ENCODE assay signal across 13 mouse cellular contexts in genomic region chr1:188708176-188708575, GRCm38 (mm10).
DNase-seq lines count a peak whose midpoint lies in the region; ATAC-seq and TF ChIP-seq lines count a peak whose summit lies in the region.
"Had no signal": no experiment of that assay in that cellular context is flagged by ENCODE, and none has a peak within 500 bp of the region (broad histone marks: within the 10 kb centered on the region; RNA-seq: fewer than 3 reads in every experiment).

No protein-coding gene starts in this region.

- no peaks in the 10 kb centered on the region for H3K36me3 ChIP-seq in kidney, postnatal 0 days (ENCODE audit: insufficient read depth, low read length)
- H3K36me3 ChIP-seq in kidney, embryonic 16.5 days (ENCODE audit: insufficient read depth, low read length): no peaks in the 10 kb centered on the region
- H3K36me3 ChIP-seq in lung, postnatal 0 days (ENCODE audit: insufficient read depth, low read length): no peaks in the 10 kb centered on the region
- H3K36me3 ChIP-seq: embryonic facial prominence, embryonic 12.5 days; forebrain, embryonic 15.5 days had no signal

- TF ChIP-seq EP300 in lung, postnatal 0 days (IDR thresholded peaks at IDR 0.05): no peak

- peak; percentile 22; the same call in 1 of the 2 replicates for TF ChIP-seq CTCF in kidney, postnatal 0 days (IDR thresholded peaks at IDR 0.05; ENCODE audit: low read depth)
- peak; percentile 54 for TF ChIP-seq CTCF in lung, postnatal 0 days (IDR thresholded peaks at IDR 0.05)

- no peaks in the 10 kb centered on the region for H3K27me3 ChIP-seq in kidney, postnatal 0 days (ENCODE audit: insufficient read depth, low read length)
- H3K27me3 ChIP-seq in kidney, embryonic 16.5 days (ENCODE audit: insufficient read depth, low read length): no peaks in the 10 kb centered on the region
- no peaks in the 10 kb centered on the region for H3K27me3 ChIP-seq in lung, postnatal 0 days (replicated peaks; ENCODE audit: insufficient read depth, low read length)
- H3K27me3 ChIP-seq: embryonic facial prominence, embryonic 12.5 days; forebrain, embryonic 15.5 days had no signal

- WGBS in kidney, postnatal 0 days: 88% methylated on average over 4 of the region's 4 CpGs
- WGBS in kidney, embryonic 16.5 days: 89% methylated on average over 4 of the region's 4 CpGs
- WGBS in lung, postnatal 0 days: 81% methylated on average over 4 of the region's 4 CpGs

- H3K4me2 ChIP-seq in kidney, postnatal 0 days (ENCODE audit: low read length): no peak overlapping the region
- no peak overlapping the region for H3K4me2 ChIP-seq in kidney, embryonic 16.5 days (replicated peaks; ENCODE audit: low read depth, low read length)
- no peak overlapping the region for H3K4me2 ChIP-seq in lung, postnatal 0 days (replicated peaks; ENCODE audit: low read depth, low read length)
- H3K4me2 ChIP-seq: embryonic facial prominence, embryonic 12.5 days; forebrain, embryonic 15.5 days had no signal

- no peaks in the 10 kb centered on the region for H3K9me3 ChIP-seq in kidney, postnatal 0 days (replicated peaks; ENCODE audit: low read length)
- no peaks in the 10 kb centered on the region for H3K9me3 ChIP-seq in kidney, embryonic 16.5 days (ENCODE audit: low read length)
- H3K9me3 ChIP-seq in lung, postnatal 0 days (ENCODE audit: low read length): no peaks in the 10 kb centered on the region
- H3K9me3 ChIP-seq: embryonic facial prominence, embryonic 12.5 days; forebrain, embryonic 15.5 days had no signal

- no peak for ATAC-seq in kidney, postnatal 0 days (replicated peaks; ENCODE audit: low FRiP score, low read depth)
- no peak for ATAC-seq in kidney, embryonic 16.5 days (ENCODE audit: low FRiP score, low TSS enrichment)
- ATAC-seq in lung, postnatal 0 days: no peak
- ATAC-seq in megakaryocyte progenitor cell, adult 5-6 weeks (replicated peaks; ENCODE audit: poor library complexity): peak; percentile 57; the same call in 1 of the 2 replicates
- ATAC-seq: forebrain, embryonic 15.5 days; inflammation-experienced regulatory T-cells, adult 6 months had no signal

- no peak overlapping the region for H3K9ac ChIP-seq in kidney, postnatal 0 days (ENCODE audit: low read depth, low read length)
- H3K9ac ChIP-seq in kidney, embryonic 16.5 days (replicated peaks; ENCODE audit: low read length): no peak overlapping the region
- no peak overlapping the region for H3K9ac ChIP-seq in lung, postnatal 0 days (replicated peaks; ENCODE audit: low read depth)
- H3K9ac ChIP-seq: embryonic facial prominence, embryonic 12.5 days; forebrain, embryonic 15.5 days had no signal

- H3K27ac ChIP-seq in kidney, postnatal 0 days: no peak overlapping the region
- no peak overlapping the region for H3K27ac ChIP-seq in kidney, embryonic 16.5 days (ENCODE audit: low read length)
- no peak overlapping the region for H3K27ac ChIP-seq in lung, postnatal 0 days (ENCODE audit: low read length)
- H3K27ac ChIP-seq: embryonic facial prominence, embryonic 12.5 days; forebrain, embryonic 15.5 days had no signal

- peak; percentile 8 for DNase-seq in adrenal gland, postnatal 10 days
- DNase-seq in adrenal gland, postnatal 4 days (ENCODE audit: low spot score in 2 of 2): no peak
- no peak for DNase-seq in kidney, postnatal 0 days (ENCODE audit: low spot score)
- no peak for DNase-seq in lung, postnatal 0 days (ENCODE audit: low spot score)
- no peak for DNase-seq in lung, postnatal 4 days
- no peak for DNase-seq in urinary bladder, postnatal 10 days (ENCODE audit: low spot score)
- DNase-seq: gastrocnemius, postnatal 36 days; heart, postnatal 10 days had no signal

- H3K4me3 ChIP-seq in kidney, postnatal 0 days (replicated peaks; ENCODE audit: low read depth, low read length): no peak overlapping the region
- H3K4me3 ChIP-seq in kidney, embryonic 16.5 days (ENCODE audit: low read length): no peak overlapping the region
- H3K4me3 ChIP-seq in lung, postnatal 0 days (ENCODE audit: low read depth, low read length): no peak overlapping the region
- H3K4me3 ChIP-seq: embryonic facial prominence, embryonic 12.5 days; forebrain, embryonic 15.5 days had no signal

- H3K4me1 ChIP-seq in kidney, postnatal 0 days (replicated peaks; ENCODE audit: insufficient read depth, low read length): no peaks in the 10 kb centered on the region
- H3K4me1 ChIP-seq in kidney, embryonic 16.5 days (ENCODE audit: insufficient read depth, low read length): no peaks in the 10 kb centered on the region
- no peaks in the 10 kb centered on the region for H3K4me1 ChIP-seq in lung, postnatal 0 days (ENCODE audit: insufficient read depth, low read depth, low read length)
- H3K4me1 ChIP-seq: embryonic facial prominence, embryonic 12.5 days; forebrain, embryonic 15.5 days had no signal
